Mouse (Mus musculus) erythroblast, embryonic 14.5 days (primary cell): ENCODE results near the gene Cfap97.

Experiments
- GATA1 ChIP-seq: IDR thresholded peaks from 2 replicates; pipeline ENCODE4 v1.6.1; 2012; ENCODE audit warnings: low read length, inconsistent platforms, mixed read lengths
- TAL1 ChIP-seq: IDR thresholded peaks from 3 replicates; pipeline ENCODE4 v1.6.1; 2012; ENCODE audit warnings: low read length, inconsistent platforms, mixed read lengths

DNA sequence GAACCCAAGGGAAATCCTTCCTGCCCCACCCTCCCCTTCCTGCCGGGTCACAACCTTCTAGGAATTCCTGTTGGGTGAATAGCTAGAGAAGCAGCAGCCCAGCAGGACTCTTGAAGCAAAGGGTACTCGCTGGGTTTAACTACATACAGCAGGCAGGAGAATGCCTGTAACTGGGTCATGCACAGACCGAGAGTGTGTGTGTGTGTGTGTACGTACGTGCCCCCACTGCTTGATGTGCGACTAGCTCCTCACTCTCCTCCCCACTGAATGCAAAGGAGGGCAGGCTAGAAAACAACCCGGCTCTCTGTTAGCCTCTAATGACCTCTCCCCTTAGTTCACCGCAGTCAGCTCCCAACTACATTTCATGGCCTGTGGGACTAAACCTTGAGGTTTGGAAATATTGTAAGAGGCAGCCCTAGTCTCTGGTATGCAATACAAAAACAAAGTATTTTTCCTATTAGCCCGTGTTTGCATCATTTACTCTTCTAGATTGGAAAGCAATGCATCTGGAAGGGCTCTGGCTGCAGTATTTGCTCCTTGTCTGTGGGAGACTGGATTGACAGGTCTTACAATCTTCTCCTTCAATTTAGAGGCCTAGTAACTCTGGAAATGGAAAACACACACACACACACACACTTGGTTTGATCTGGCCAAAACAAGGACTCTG, 53.5 kb downstream of the Cfap97 start:
- TF ChIP-seq GATA1 (no peak), TAL1 (no peak)
